Mouse (Mus musculus): Measurements from ENCODE around the gene Olfr692. TPM values are rescaled to one million over a fixed set of nuclear protein-coding genes. Genes with fewer than 3 reads are reported as not detected.

The Olfr692 gene
- polyA plus RNA-seq, 1 experiment: not detected

- H3K4me1 ChIP-seq (ENCODE audit: control insufficient read depth, insufficient read depth, low read length): no peaks in the 10 kb centered on the region
- H3K4me3 ChIP-seq (replicated peaks; ENCODE audit: control insufficient read depth, low read depth, low read length): no peak overlapping the region
- 61% methylated on average over 6 of the region's 6 CpGs for WGBS
- TF ChIP-seq POLR2A (IDR thresholded peaks at IDR 0.05; ENCODE audit: borderline replicate concordance, control insufficient read depth, low read depth, low read length) (no peak), CTCF (IDR thresholded peaks at IDR 0.05; ENCODE audit: control insufficient read depth, insufficient read depth, low read length) (no peak)
- H3K27ac ChIP-seq (ENCODE audit: control insufficient read depth, insufficient read depth, low read depth, low read length, poor library complexity): no peak overlapping the region
These were observed 46.4 kb downstream of the Olfr692 start for GRCm38 (mm10) chr7:105414385-105414784.

- 87% methylated on average over 7 of the region's 7 CpGs for WGBS
- TF ChIP-seq CTCF (IDR thresholded peaks at IDR 0.05; ENCODE audit: control insufficient read depth, insufficient read depth, low read length) (no peak), POLR2A (IDR thresholded peaks at IDR 0.05; ENCODE audit: borderline replicate concordance, control insufficient read depth, low read depth, low read length) (no peak)
- Histone ChIP-seq H3K4me1 (ENCODE audit: control insufficient read depth, insufficient read depth, low read length) (no peaks in the 10 kb centered on the region), H3K4me3 (replicated peaks; ENCODE audit: control insufficient read depth, low read depth, low read length) (no peak overlapping the region), H3K27ac (ENCODE audit: control insufficient read depth, insufficient read depth, low read depth, low read length, poor library complexity) (no peak overlapping the region)
These were observed 48.5 kb downstream of the Olfr692 start for GRCm38 (mm10) chr7:105416529-105416928.

GRCm38 (mm10) chr7:105418106-105418505 lies 50.1 kb downstream of the Olfr692 start:
- H3K4me1 ChIP-seq (ENCODE audit: control insufficient read depth, insufficient read depth, low read length): no peaks in the 10 kb centered on the region
- 85% methylated on average over 5 of the region's 5 CpGs for WGBS
- H3K4me3 ChIP-seq (replicated peaks; ENCODE audit: control insufficient read depth, low read depth, low read length): no peak overlapping the region
- H3K27ac ChIP-seq (ENCODE audit: control insufficient read depth, insufficient read depth, low read depth, low read length, poor library complexity): no peak overlapping the region
- TF ChIP-seq POLR2A (IDR thresholded peaks at IDR 0.05; ENCODE audit: borderline replicate concordance, control insufficient read depth, low read depth, low read length): no peak
- no peak for TF ChIP-seq CTCF (IDR thresholded peaks at IDR 0.05; ENCODE audit: control insufficient read depth, insufficient read depth, low read length)

Other genes starting within 250 kb of the Olfr692 start
- gene Olfr683, start 221.2 kb upstream of the Olfr692 start, polyA plus RNA-seq (2011; ENCODE audit: insufficient read depth, insufficient read length, low replicate concordance, missing spikeins): not detected in 2 replicates
- not detected in 2 replicates for gene Olfr684, start 204.6 kb upstream of the Olfr692 start, polyA plus RNA-seq (2011; ENCODE audit: insufficient read depth, insufficient read length, low replicate concordance, missing spikeins)
- not detected in 2 replicates for gene Olfr685, start 182.2 kb upstream of the Olfr692 start, polyA plus RNA-seq (2011; ENCODE audit: insufficient read depth, insufficient read length, low replicate concordance, missing spikeins)
- not detected in 2 replicates for gene Olfr686, start 160.7 kb upstream of the Olfr692 start, polyA plus RNA-seq (2011; ENCODE audit: insufficient read depth, insufficient read length, low replicate concordance, missing spikeins)
- gene Olfr688, start 80.1 kb upstream of the Olfr692 start, polyA plus RNA-seq (2011; ENCODE audit: insufficient read depth, insufficient read length, low replicate concordance, missing spikeins): not detected in 2 replicates
- not detected in 2 replicates for gene Olfr689, start 57.1 kb upstream of the Olfr692 start, polyA plus RNA-seq (2011; ENCODE audit: insufficient read depth, insufficient read length, low replicate concordance, missing spikeins)
- not detected in 2 replicates for gene Olfr690, start 34.1 kb upstream of the Olfr692 start, polyA plus RNA-seq (2011; ENCODE audit: insufficient read depth, insufficient read length, low replicate concordance, missing spikeins)
- gene Olfr691, start 26.0 kb upstream of the Olfr692 start, polyA plus RNA-seq (2011; ENCODE audit: insufficient read depth, insufficient read length, low replicate concordance, missing spikeins): not detected in 2 replicates
- not detected in 2 replicates for gene Gm5901, start 6.8 kb downstream of the Olfr692 start, polyA plus RNA-seq (2011; ENCODE audit: insufficient read depth, insufficient read length, low replicate concordance, missing spikeins)
- 31.1 and 112 TPM in 2 replicates for gene Fam160a2, start 31.8 kb downstream of the Olfr692 start, polyA plus RNA-seq (2011; ENCODE audit: insufficient read depth, insufficient read length, low replicate concordance, missing spikeins)
- gene Cnga4, start 36.3 kb downstream of the Olfr692 start, polyA plus RNA-seq (2011; ENCODE audit: insufficient read depth, insufficient read length, low replicate concordance, missing spikeins): 0.60 TPM in 1 of 2 replicates, not detected in the other
- not detected in 2 replicates for gene Cckbr, start 57.5 kb downstream of the Olfr692 start, polyA plus RNA-seq (2011; ENCODE audit: insufficient read depth, insufficient read length, low replicate concordance, missing spikeins)
- 6.1 and 7.6 TPM in 2 replicates for gene Cavin3, start 114.1 kb downstream of the Olfr692 start, polyA plus RNA-seq (2011; ENCODE audit: insufficient read depth, insufficient read length, low replicate concordance, missing spikeins)
- 4.3 and 9.2 TPM in 2 replicates for gene Smpd1, start 186.1 kb downstream of the Olfr692 start, polyA plus RNA-seq (2011; ENCODE audit: insufficient read depth, insufficient read length, low replicate concordance, missing spikeins)
- gene Apbb1, start 213.4 kb downstream of the Olfr692 start, polyA plus RNA-seq (2011; ENCODE audit: insufficient read depth, insufficient read length, low replicate concordance, missing spikeins): 0.80 and 1.1 TPM in 2 replicates
- gene Hpx, start 231.9 kb downstream of the Olfr692 start, polyA plus RNA-seq (2011; ENCODE audit: insufficient read depth, insufficient read length, low replicate concordance, missing spikeins): 5.9 and 19.9 TPM in 2 replicates